Mouse (Mus musculus): ENCODE data around the gene Olfr110. TPM values are rescaled to one million over a fixed set of nuclear protein-coding genes. Genes with fewer than 3 reads are reported as not detected.
"Not testable (repeated sequence)": the region's sequence is repeated elsewhere in the genome, so short reads cannot be mapped to it uniquely, and the experiment has no call there.

Olfr110 gene
- polyA plus RNA-seq, 1 experiment, result not detected

DNA sequence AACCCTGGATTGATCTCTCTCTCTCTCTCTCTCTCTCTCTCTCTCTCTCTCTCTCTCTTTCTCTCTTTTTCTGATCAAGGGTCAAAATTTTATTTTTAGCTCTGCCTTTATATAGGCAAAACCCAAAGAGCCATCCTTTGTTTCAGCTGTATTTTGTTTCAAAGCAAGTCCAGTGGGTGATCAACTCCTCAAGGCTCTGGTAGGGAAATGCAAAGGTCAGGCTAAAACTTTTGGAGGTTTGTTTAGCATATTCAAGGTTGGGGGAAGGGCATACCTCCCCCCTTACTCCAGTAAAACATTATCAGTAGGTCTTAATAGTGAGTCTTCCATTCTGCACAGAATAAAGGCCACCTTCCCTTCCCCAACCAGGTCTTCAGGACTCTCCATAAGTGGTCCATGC lies 42.9 kb downstream of the Olfr110 start:
- Histone ChIP-seq H3K27ac (ENCODE audit: insufficient read depth, low read depth, low read length) (no peak overlapping the region), H3K4me3 (ENCODE audit: insufficient read depth, low read depth, low read length) (no peak overlapping the region), H3K36me3 (ENCODE audit: control insufficient read depth, insufficient read depth, low read length) (no peaks in the 10 kb centered on the region), H3K4me1 (ENCODE audit: control insufficient read depth, insufficient read depth, low read length) (no peaks in the 10 kb centered on the region), H3K27me3 (replicated peaks; ENCODE audit: control insufficient read depth, insufficient read depth, low read length) (no peaks in the 10 kb centered on the region)
- TF ChIP-seq POLR2A (IDR thresholded peaks at IDR 0.05; ENCODE audit: low read depth, low read length), result no peak
- TF ChIP-seq CTCF (conservative IDR thresholded peaks at IDR 0.05; ENCODE audit: insufficient read depth, insufficient read length, low read depth, low read length), result no peak
- DNase-seq, result no peak

DNA sequence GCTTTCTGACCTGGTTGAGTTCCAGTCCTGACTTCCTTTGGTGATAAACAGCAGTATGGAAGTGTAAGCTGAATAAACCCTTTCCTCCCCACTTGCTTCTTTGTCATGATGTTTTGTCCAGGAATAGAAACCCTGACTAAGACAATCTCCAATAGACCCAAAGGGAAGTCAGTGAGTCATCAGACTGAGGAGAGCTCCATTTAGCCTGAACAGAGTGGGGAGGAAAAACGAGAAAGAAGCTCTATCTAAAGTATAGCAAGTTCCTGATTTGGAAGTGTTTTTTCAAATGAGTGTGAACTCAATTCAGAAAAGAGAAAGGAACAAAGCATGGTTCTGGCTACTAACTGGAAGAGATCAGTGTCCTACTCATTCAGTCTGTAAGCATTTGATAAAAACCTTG lies 46.1 kb downstream of the Olfr110 start:
- not testable (repeated sequence) for H3K4me1 ChIP-seq (ENCODE audit: control insufficient read depth, insufficient read depth, low read length); DNase-seq; H3K27ac ChIP-seq (ENCODE audit: insufficient read depth, low read depth, low read length); H3K4me3 ChIP-seq (ENCODE audit: insufficient read depth, low read depth, low read length); H3K36me3 ChIP-seq (ENCODE audit: control insufficient read depth, insufficient read depth, low read length); H3K27me3 ChIP-seq (replicated peaks; ENCODE audit: control insufficient read depth, insufficient read depth, low read length)
- WGBS, result 49% methylated on average over 1 of the region's 1 CpGs

- no peak overlapping the region for H3K27ac ChIP-seq (ENCODE audit: insufficient read depth, low read depth, low read length)
- H3K36me3 ChIP-seq (ENCODE audit: control insufficient read depth, insufficient read depth, low read length), result no peaks in the 10 kb centered on the region
- no peaks in the 10 kb centered on the region for H3K4me1 ChIP-seq (ENCODE audit: control insufficient read depth, insufficient read depth, low read length)
- no peak overlapping the region for H3K4me3 ChIP-seq (ENCODE audit: insufficient read depth, low read depth, low read length)
- no peak for DNase-seq
- H3K27me3 ChIP-seq (replicated peaks; ENCODE audit: control insufficient read depth, insufficient read depth, low read length), result no peaks in the 10 kb centered on the region
- 78% methylated on average over 4 of the region's 4 CpGs for WGBS
- TF ChIP-seq CTCF (conservative IDR thresholded peaks at IDR 0.05; ENCODE audit: insufficient read depth, insufficient read length, low read depth, low read length) (no peak), POLR2A (IDR thresholded peaks at IDR 0.05; ENCODE audit: low read depth, low read length) (no peak)
These were observed 49.3 kb downstream of the Olfr110 start for GRCm38 (mm10) chr17:37541454-37542119.

GRCm38 (mm10) chr17:37543800-37544435 lies 51.6 kb downstream of the Olfr110 start:
- H3K27ac ChIP-seq (ENCODE audit: insufficient read depth, low read depth, low read length), result no peak overlapping the region
- WGBS, result 60% methylated on average over 3 of the region's 3 CpGs

More at GRCm38 (mm10) chr17:37543800-37544435, 51.6 kb downstream of the Olfr110 start:
- no peaks in the 10 kb centered on the region for H3K4me1 ChIP-seq (ENCODE audit: control insufficient read depth, insufficient read depth, low read length)
- H3K36me3 ChIP-seq (ENCODE audit: control insufficient read depth, insufficient read depth, low read length), result no peaks in the 10 kb centered on the region
- H3K27me3 ChIP-seq (replicated peaks; ENCODE audit: control insufficient read depth, insufficient read depth, low read length), result no peaks in the 10 kb centered on the region
- H3K4me3 ChIP-seq (ENCODE audit: insufficient read depth, low read depth, low read length), result no peak overlapping the region
- no peak for DNase-seq
- TF ChIP-seq CTCF (conservative IDR thresholded peaks at IDR 0.05; ENCODE audit: insufficient read depth, insufficient read length, low read depth, low read length) (no peak), POLR2A (IDR thresholded peaks at IDR 0.05; ENCODE audit: low read depth, low read length) (no peak)

Other genes with a start within 250 kb of the Olfr110 start
- gene Olfr98, start 228.7 kb upstream of the Olfr110 start, polyA plus RNA-seq (2012; rRNA removed), result not detected in 2 replicates
- gene H2-M3, start 222.2 kb upstream of the Olfr110 start, polyA plus RNA-seq (2012; rRNA removed), result 4.0 and 6.0 TPM in 2 replicates
- not detected in 2 replicates for gene Olfr99, start 209.0 kb upstream of the Olfr110 start, polyA plus RNA-seq (2012; rRNA removed)
- gene Olfr101, start 188.2 kb upstream of the Olfr110 start, polyA plus RNA-seq (2012; rRNA removed), result not detected in 2 replicates
- gene Olfr102, start 175.4 kb upstream of the Olfr110 start, polyA plus RNA-seq (2012; rRNA removed), result not detected in 2 replicates
- not detected in 2 replicates for gene Olfr103, start 152.8 kb upstream of the Olfr110 start, polyA plus RNA-seq (2012; rRNA removed)
- gene Olfr104-ps, start 132.9 kb upstream of the Olfr110 start, polyA plus RNA-seq (2012; rRNA removed), result not detected in 2 replicates
- gene Olfr105-ps, start 113.4 kb upstream of the Olfr110 start, polyA plus RNA-seq (2012; rRNA removed), result not detected in 2 replicates
- not detected in 2 replicates for gene Olfr106-ps, start 102.1 kb upstream of the Olfr110 start, polyA plus RNA-seq (2012; rRNA removed)
- gene Olfr107, start 93.2 kb upstream of the Olfr110 start, polyA plus RNA-seq (2012; rRNA removed), result not detected in 2 replicates
- gene Olfr108, start 47.0 kb upstream of the Olfr110 start, polyA plus RNA-seq (2012; rRNA removed), result not detected in 2 replicates
- not detected in 2 replicates for gene Olfr109, start 33.6 kb upstream of the Olfr110 start, polyA plus RNA-seq (2012; rRNA removed)
- gene H2-M2, start 8.9 kb upstream of the Olfr110 start, polyA plus RNA-seq (2012; rRNA removed), result 0.18 and 1.3 TPM in 2 replicates
- gene Olfr111, start 15.6 kb downstream of the Olfr110 start, polyA plus RNA-seq (2012; rRNA removed), result 0.08 and 0.25 TPM in 2 replicates
- not detected in 2 replicates for gene Olfr112, start 77.0 kb downstream of the Olfr110 start, polyA plus RNA-seq (2012; rRNA removed)
- gene Olfr113, start 85.2 kb downstream of the Olfr110 start, polyA plus RNA-seq (2012; rRNA removed), result not detected in 2 replicates
- not detected in 2 replicates for gene Olfr114, start 100.3 kb downstream of the Olfr110 start, polyA plus RNA-seq (2012; rRNA removed)
- not detected in 2 replicates for gene Olfr115, start 134.6 kb downstream of the Olfr110 start, polyA plus RNA-seq (2012; rRNA removed)
- gene Olfr116, start 134.7 kb downstream of the Olfr110 start, polyA plus RNA-seq (2012; rRNA removed), result not detected in 2 replicates
- gene Olfr117, start 171.3 kb downstream of the Olfr110 start, polyA plus RNA-seq (2012; rRNA removed), result not detected in 2 replicates
- not detected in 2 replicates for gene Olfr118, start 174.5 kb downstream of the Olfr110 start, polyA plus RNA-seq (2012; rRNA removed)
- not detected in 2 replicates for gene Olfr119, start 204.1 kb downstream of the Olfr110 start, polyA plus RNA-seq (2012; rRNA removed)
- gene Olfr120, start 229.3 kb downstream of the Olfr110 start, polyA plus RNA-seq (2012; rRNA removed), result not detected in 2 replicates

Data from kidney, adult 2 months (tissue).